Comparison of ENCODE assay signal across 9 mouse cellular contexts in the genomic region with DNA sequence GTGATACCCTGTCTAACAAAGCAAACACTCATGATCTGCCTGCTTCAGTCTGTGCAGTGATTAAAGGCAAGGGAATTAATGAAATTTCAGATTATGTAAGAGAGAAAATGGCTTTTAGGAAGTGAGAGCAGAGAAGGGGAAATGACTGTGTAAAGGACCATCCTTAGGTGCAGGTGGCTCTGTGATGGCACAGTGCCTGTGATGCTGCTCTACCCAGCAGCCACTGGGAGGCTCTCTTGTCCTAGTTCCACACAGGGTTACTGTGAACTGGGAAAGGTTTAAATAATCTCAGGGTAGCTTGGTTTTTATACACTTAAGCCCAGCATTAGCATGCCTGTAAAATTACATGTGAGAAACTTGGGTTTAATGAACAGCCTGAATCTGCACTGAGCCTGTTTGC. TPM values are rescaled to one million over a fixed set of nuclear protein-coding genes. Genes with fewer than 3 reads are reported as not detected.
DNase-seq lines count a peak whose midpoint lies in the region; ATAC-seq and TF ChIP-seq lines count a peak whose summit lies in the region.
"Had no signal": no experiment of that assay in that cellular context is flagged by ENCODE, and none has a peak within 500 bp of the region (broad histone marks: within the 10 kb centered on the region; RNA-seq: fewer than 3 reads in every experiment).

No protein-coding gene starts in this region.

- H3K4me2 ChIP-seq in intestine, postnatal 0 days (replicated peaks; ENCODE audit: low read depth) = no peak overlapping the region
- H3K4me2 ChIP-seq in liver, embryonic 14.5 days (ENCODE audit: low read depth) = no peak overlapping the region

- TF ChIP-seq EP300 in liver, embryonic 14.5 days (IDR thresholded peaks at IDR 0.05; ENCODE audit: low read depth) = no peak

- no peak overlapping the region for H3K4me3 ChIP-seq in intestine, postnatal 0 days (ENCODE audit: low read depth, low read length)
- H3K4me3 ChIP-seq in liver, embryonic 14.5 days (ENCODE audit: insufficient read depth in 1 of 2, low read depth in 2 of 2, low read length in 2 of 2) = no peak overlapping the region
- H3K4me3 ChIP-seq: myocyte had no signal

- no peaks in the 10 kb centered on the region for H3K4me1 ChIP-seq in intestine, postnatal 0 days (replicated peaks; ENCODE audit: control insufficient read depth, insufficient read depth, low read length)
- H3K4me1 ChIP-seq in liver, embryonic 14.5 days (replicated peaks; ENCODE audit: control insufficient read depth in 2 of 2, insufficient read depth in 2 of 2, low read length in 1 of 2) = peaks cover 4 to 6% of the 10 kb centered on the region in 2 experiments

- TF ChIP-seq CTCF in intestine, postnatal 0 days (IDR thresholded peaks at IDR 0.05; ENCODE audit: low read depth) = peak; percentile 85
- peak; percentile 86 for TF ChIP-seq CTCF in liver, embryonic 14.5 days (IDR thresholded peaks at IDR 0.05; ENCODE audit: low read depth)

- peak; percentile 20 for DNase-seq in urinary bladder, postnatal 25 days (ENCODE audit: low spot score)
- no peak for DNase-seq in urinary bladder, adult 2 months (ENCODE audit: low spot score)
- DNase-seq in brain, adult 2 months (ENCODE audit: low read depth, low spot score) = peak; percentile 85
- peak; percentile 44 to 58 for DNase-seq in frontal cortex, postnatal 36 days (ENCODE audit: low spot score in 2 of 2)
- no peak for DNase-seq in liver, embryonic 14.5 days (ENCODE audit: low read depth in 3 of 3, low spot score in 3 of 3)
- DNase-seq in retina, postnatal 7 days (ENCODE audit: low read depth, low spot score) = peak; percentile 38
- no peak for DNase-seq in Muller cell, postnatal 12 days (ENCODE audit: inconsistent ontology term)

- H3K36me3 ChIP-seq in intestine, postnatal 0 days (ENCODE audit: control insufficient read depth, insufficient read depth) = peaks cover 14% of the 10 kb centered on the region; the same call in 1 of the 2 replicates
- H3K36me3 ChIP-seq in liver, embryonic 14.5 days (replicated peaks; ENCODE audit: control insufficient read depth, insufficient read depth, low read depth) = peaks cover 2% of the 10 kb centered on the region; the same call in 1 of the 2 replicates

- no peaks in the 10 kb centered on the region for H3K27me3 ChIP-seq in intestine, postnatal 0 days (replicated peaks; ENCODE audit: control insufficient read depth, insufficient read depth, low read length)
- no peaks in the 10 kb centered on the region for H3K27me3 ChIP-seq in liver, embryonic 14.5 days (ENCODE audit: control insufficient read depth, insufficient read depth, low read length)

- no peaks in the 10 kb centered on the region for H3K9me3 ChIP-seq in intestine, postnatal 0 days (ENCODE audit: control insufficient read depth)
- H3K9me3 ChIP-seq in liver, embryonic 14.5 days (ENCODE audit: control insufficient read depth, low read length) = no peaks in the 10 kb centered on the region

- no peak overlapping the region for H3K27ac ChIP-seq in intestine, postnatal 0 days (ENCODE audit: low read depth, low read length)
- H3K27ac ChIP-seq in liver, embryonic 14.5 days = no peak overlapping the region

- no peak overlapping the region for H3K9ac ChIP-seq in intestine, postnatal 0 days (ENCODE audit: low read depth, low read length)
- no peak overlapping the region for H3K9ac ChIP-seq in liver, embryonic 14.5 days (replicated peaks)

- no peak for ATAC-seq in intestine, postnatal 0 days
- ATAC-seq in liver, embryonic 14.5 days (ENCODE audit: insufficient read depth) = peak; percentile 61; the same call in 1 of the 2 replicates

RNA-seq across cellular contexts. Expression of a gene that starts 20.0 kb away (rescaled TPM):
- polyA plus RNA-seq in urinary bladder, adult 2 months (2012; rRNA removed) = 5.3 and 6.2 TPM in 2 replicates
- 4.7 and 5.6 TPM in 2 replicates for polyA plus RNA-seq in intestine, postnatal 0 days (2015; fragmentation: Nextera tagmentation; extraction: Ambion mirVana)
- 3.4 and 4.3 TPM in 2 replicates for polyA plus RNA-seq in liver, embryonic 14.5 days (2012; rRNA removed)
- 2.6 and 3.2 TPM in 2 replicates for polyA plus RNA-seq in liver, embryonic 14.5 days (2014; fragmentation: Nextera tagmentation; extraction: Ambion mirVana)

RNA-seq across cellular contexts. Expression of a gene that starts 27.2 kb away (rescaled TPM):
- polyA plus RNA-seq in urinary bladder, adult 2 months (2012; rRNA removed) = 21.2 and 25.8 TPM in 2 replicates
- polyA plus RNA-seq in intestine, postnatal 0 days (2015; fragmentation: Nextera tagmentation; extraction: Ambion mirVana) = 5.1 and 5.5 TPM in 2 replicates
- 3.7 and 4.2 TPM in 2 replicates for polyA plus RNA-seq in liver, embryonic 14.5 days (2012; rRNA removed)
- 0.90 and 1.4 TPM in 2 replicates for polyA plus RNA-seq in liver, embryonic 14.5 days (2014; fragmentation: Nextera tagmentation; extraction: Ambion mirVana)

Comparison
In these comparisons a context has a peak if more than half of its experiments do, and no peak if none do; other contexts are left out.
1. DNase-seq: peak in urinary bladder, postnatal 25 days (single experiment), brain, adult 2 months (single experiment), frontal cortex, postnatal 36 days (2 of 2) and retina, postnatal 7 days (single experiment); none in urinary bladder, adult 2 months (single experiment), liver, embryonic 14.5 days (0 of 3) and Muller cell, postnatal 12 days (single experiment).